Mouse (Mus musculus): ENCODE results near the gene Map4k3. TPM values are rescaled to one million over a fixed set of nuclear protein-coding genes. Genes with fewer than 3 reads are reported as not detected.
"Not testable (repeated sequence)": the region's sequence is repeated elsewhere in the genome, so short reads cannot be mapped to it uniquely, and the experiment has no call there.

The Map4k3 gene
- total RNA-seq, 2 experiments from 2014 or later: 4.0 to 8.6 TPM

- not testable (repeated sequence) for ATAC-seq (replicated peaks; ENCODE audit: poor library complexity, severe bottlenecking)
These were observed 2.0 kb upstream of the Map4k3 start for GRCm38 (mm10) chr17:80730283-80730682.

DNA sequence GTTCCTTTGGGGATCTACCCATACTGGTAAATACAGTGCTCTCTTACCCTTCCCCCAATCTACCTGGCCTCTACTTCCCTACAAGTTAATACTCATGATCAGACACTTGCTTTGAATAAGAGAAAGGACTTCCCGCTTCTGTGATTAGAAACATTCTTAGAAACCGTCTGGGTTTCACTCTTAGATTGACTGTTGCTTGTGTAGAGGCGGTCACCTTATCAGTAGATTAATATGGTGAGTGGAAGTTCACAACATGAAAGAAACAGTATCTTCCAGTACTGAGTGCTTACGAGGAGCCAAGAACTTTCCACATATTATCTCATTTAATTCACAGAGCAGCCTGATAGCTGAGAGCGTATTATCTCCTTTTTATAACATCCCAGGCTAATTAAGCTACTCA, 1.5 kb upstream of the Map4k3 start:
- ATAC-seq (replicated peaks; ENCODE audit: poor library complexity, severe bottlenecking): no peak

DNA sequence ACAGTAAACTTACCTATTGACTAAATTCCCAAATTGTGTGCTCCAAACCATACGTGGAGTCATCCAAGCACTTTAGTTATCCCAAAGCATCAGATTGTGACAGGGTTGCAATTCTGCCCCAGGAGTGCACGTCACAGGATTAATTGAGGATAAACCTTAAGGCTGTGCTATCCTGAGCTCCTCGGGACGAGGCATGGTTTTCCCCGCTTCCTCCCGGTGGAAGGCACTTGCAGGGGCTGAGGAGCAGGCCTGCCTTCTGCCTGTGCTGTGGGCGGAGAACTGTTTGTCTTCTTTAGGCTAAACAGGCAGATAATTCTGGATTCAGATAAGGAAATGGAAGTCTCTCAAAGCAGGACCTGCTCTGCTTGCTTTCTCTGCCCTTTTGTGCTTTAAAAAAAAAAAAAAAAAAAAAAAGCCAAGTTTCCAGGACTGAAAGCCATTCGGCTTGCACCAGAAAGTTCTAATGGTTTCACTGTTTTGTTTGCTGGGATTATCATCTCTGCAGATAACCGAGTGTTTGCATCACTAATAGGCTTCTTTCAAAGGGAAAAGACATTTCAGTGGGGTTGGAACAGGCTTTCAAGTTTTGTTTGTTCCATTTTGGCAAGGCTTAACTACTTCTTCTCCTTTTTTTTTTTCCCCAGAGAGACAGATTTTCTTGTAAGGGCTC, 930 bp upstream of the Map4k3 start:
- no peak for ATAC-seq (replicated peaks; ENCODE audit: poor library complexity, severe bottlenecking)

GRCm38 (mm10) chr17:80727341-80727951, 839 bp downstream of the Map4k3 start:
- ATAC-seq (replicated peaks; ENCODE audit: poor library complexity, severe bottlenecking): peak; percentile 40

DNA sequence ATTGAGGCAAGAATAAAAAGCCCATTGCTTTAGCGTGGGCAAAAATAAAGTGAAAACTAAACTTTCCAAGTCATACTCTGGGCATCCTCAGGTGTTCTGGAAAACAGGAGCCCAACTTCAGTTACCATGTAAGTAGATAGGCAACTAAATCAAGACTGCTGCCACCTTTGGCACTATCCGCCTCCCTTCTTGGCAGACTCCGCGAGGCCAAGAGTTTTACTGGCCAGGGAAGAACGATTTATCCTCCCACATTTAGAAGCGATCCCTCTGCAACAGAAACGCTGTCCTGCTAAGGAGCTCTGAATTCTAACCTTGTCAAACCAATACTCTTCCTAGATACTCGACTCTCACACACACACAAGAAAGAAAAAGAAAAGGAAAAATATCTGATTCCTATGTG, 1.5 kb downstream of the Map4k3 start:
- ATAC-seq (replicated peaks; ENCODE audit: poor library complexity, severe bottlenecking): no peak

GRCm38 (mm10) chr17:80723092-80723491, 5.2 kb downstream of the Map4k3 start:
- no peak for ATAC-seq (replicated peaks; ENCODE audit: poor library complexity, severe bottlenecking)

GRCm38 (mm10) chr17:80721670-80722069, 6.6 kb downstream of the Map4k3 start:
- no peak for ATAC-seq (replicated peaks; ENCODE audit: poor library complexity, severe bottlenecking)

DNA sequence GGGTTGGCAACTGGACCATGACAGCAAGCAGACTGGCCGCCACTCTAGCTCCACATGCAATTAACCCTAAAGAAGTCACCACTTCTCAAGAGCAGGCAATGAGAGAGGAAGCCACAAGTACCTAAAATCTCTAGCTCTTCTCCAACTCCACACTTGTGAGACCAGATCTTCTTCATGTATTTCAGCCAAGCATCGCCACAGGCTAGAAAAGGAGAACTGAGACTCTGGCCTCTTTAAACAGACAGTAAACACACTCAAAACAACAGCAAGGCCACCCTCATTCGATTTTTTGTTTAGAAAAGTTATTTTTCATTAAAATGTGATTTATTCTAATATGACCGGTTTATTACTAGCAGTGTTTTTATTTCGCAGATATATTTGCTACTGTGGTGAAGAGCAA, 9.0 kb downstream of the Map4k3 start:
- ATAC-seq (replicated peaks; ENCODE audit: poor library complexity, severe bottlenecking): peak; percentile 85

- no peak for ATAC-seq (replicated peaks; ENCODE audit: poor library complexity, severe bottlenecking)
These were observed 10.0 kb downstream of the Map4k3 start for GRCm38 (mm10) chr17:80718243-80718642.

- no peak for ATAC-seq (replicated peaks; ENCODE audit: poor library complexity, severe bottlenecking)
These were observed 14.7 kb downstream of the Map4k3 start for GRCm38 (mm10) chr17:80713588-80713987.

- no peak for ATAC-seq (replicated peaks; ENCODE audit: poor library complexity, severe bottlenecking)
These were observed 18.1 kb downstream of the Map4k3 start for GRCm38 (mm10) chr17:80709921-80710838.

DNA sequence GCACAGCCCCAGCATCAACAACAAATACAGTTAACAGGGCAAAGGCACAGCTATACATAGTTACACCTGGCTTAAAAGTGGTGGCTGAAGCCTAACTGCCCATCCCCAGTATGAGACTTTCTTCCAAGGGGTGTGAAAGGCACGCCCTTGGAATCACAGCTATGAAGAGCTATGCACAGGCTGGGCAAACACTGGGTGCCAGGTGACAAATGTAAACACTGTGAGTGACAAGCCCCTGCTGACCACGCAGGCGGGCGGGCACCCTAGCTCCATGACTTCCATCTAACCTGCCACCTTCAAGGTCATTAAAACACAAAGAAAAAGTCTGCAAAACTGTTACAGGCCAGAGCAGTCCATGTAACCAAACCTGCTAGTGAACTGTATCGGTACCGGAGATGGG, 19.5 kb downstream of the Map4k3 start:
- ATAC-seq (replicated peaks; ENCODE audit: poor library complexity, severe bottlenecking): no peak

GRCm38 (mm10) chr17:80707176-80707575, 21.1 kb downstream of the Map4k3 start:
- no peak for ATAC-seq (replicated peaks; ENCODE audit: poor library complexity, severe bottlenecking)

GRCm38 (mm10) chr17:80706608-80707007, 21.7 kb downstream of the Map4k3 start:
- ATAC-seq (replicated peaks; ENCODE audit: poor library complexity, severe bottlenecking): no peak

DNA sequence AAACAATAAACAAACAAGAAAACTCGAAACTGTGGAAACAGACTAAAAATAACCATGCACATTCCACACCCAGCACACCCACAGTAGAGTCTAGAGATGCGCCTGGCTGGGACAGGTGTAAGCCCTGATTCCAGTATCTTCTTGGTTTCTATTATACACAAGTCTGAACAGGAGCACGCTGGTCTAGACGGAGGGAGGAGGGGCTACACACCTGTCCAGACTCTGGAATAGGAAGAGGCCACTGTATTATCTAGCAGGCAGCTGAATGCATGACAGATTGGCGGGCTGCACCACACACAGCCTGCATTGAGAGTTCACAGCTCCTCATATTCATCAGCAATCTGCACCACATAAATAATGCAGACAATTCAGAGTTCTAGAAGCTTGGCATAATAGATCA, 26.6 kb downstream of the Map4k3 start:
- ATAC-seq (replicated peaks; ENCODE audit: poor library complexity, severe bottlenecking): no peak

DNA sequence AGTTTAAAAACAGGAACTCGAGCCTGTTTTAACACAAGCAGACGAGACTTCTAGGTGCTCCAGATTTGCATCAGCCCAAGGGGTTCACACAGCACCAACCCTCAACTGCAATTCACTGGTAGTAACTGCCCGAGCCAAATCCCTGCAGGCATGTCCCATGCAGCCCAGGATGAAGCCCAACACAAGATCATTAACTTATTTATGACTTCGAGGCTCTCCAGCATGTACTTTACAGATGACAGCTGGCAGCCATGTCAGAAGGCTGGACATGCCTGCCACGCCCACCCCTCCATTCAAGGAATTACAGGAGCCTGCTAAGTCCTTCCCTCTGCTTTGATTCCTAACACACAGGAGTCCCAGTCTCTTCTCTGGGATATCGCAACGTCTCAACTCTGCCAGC, 29.4 kb downstream of the Map4k3 start:
- no peak for ATAC-seq (replicated peaks; ENCODE audit: poor library complexity, severe bottlenecking)

- ATAC-seq (replicated peaks; ENCODE audit: poor library complexity, severe bottlenecking): no peak
These were observed 29.9 kb downstream of the Map4k3 start for GRCm38 (mm10) chr17:80698191-80698901.

DNA sequence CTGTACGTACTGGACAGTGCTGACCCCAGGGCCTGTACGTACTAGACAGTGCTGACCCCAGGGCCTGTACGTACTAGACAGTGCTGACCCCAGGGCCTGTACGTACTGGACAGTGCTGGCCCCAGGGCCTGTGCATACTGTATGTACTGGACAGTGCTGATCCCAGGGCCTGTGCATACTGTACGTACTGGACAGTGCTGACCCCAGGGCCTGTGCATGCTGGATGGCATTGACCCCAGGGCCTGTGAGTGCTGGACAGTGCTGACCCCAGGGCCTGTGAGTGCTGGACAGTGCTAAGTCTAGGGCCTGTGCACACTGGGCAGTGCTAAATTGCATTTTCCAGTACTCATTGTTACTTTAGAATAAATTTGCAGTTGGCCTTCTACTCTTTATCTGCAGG, 31.3 kb downstream of the Map4k3 start:
- ATAC-seq (replicated peaks; ENCODE audit: poor library complexity, severe bottlenecking): no peak

DNA sequence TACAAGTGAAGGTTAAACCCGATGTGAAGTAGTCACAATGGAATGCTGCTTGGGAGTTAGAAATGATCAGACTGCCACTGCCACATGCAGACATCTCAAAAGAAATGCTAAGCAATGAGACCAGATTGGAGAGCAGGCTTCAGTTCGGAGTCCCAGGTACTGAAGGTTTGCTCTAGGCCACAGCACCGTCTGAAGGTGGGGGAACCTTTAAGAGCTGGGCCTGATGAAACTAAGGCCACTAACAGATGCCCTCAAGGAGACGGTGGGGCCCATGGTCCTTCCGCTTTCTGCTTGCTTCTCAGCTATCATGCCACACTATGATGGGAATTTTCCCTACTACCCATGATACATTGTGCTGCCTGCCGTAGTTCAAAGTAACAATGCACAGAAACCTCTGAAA, 32.1 kb downstream of the Map4k3 start:
- no peak for ATAC-seq (replicated peaks; ENCODE audit: poor library complexity, severe bottlenecking)

GRCm38 (mm10) chr17:80693707-80694106, 34.6 kb downstream of the Map4k3 start:
- ATAC-seq (replicated peaks; ENCODE audit: poor library complexity, severe bottlenecking): no peak

DNA sequence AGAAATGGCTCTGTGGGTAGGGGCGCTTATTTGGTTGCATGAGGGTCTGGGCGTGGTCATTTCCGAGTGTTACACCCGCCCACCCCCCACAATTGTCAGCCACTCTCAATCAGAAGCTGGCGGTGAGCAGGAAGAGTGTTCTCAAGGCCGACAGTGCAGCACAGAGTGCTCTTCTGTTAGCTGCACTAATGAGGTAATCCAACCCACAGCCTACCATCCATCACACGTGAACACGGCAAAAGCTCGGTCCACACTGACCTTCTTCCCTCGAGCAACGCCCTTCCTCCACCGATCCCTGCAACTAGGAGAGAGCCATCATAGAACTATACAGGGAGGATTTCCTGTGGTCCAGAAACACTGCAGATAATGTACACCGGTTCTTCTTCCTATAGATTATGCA, 36.1 kb downstream of the Map4k3 start:
- no peak for ATAC-seq (replicated peaks; ENCODE audit: poor library complexity, severe bottlenecking)

Data from granulocyte monocyte progenitor cell, adult 5-6 weeks (primary cell).